Mouse (Mus musculus) left cerebral cortex, adult 2 months (tissue): ENCODE measurements around the gene Entpd1. TPM values are rescaled to one million over a fixed set of nuclear protein-coding genes. Genes with fewer than 3 reads are reported as not detected.

ENCODE experiments used
- DNase-seq, 2 experiments: peaks; one replicate each; pipeline ENCODE4 v3.0.0; 2021 to 2022; ENCODE audit warnings: low spot score in 2 of 2, mixed read lengths in 1 of 2; ENCODE audit errors: extremely low spot score in 1 of 2
- H3K27ac ChIP-seq: fragments of 200-600 bp; 2 replicates; pipeline ENCODE4 v1.8.1; 2022
- H3K4me3 ChIP-seq: fragments of 200-600 bp; 2 replicates; pipeline ENCODE4 v1.8.1; 2022
- CTCF ChIP-seq: fragments of 200-600 bp; IDR thresholded peaks from 2 replicates; pipeline ENCODE4 v1.8.1; 2022; ENCODE audit warnings: antibody characterized with exemption, mild to moderate bottlenecking, moderate library complexity
- intact Hi-C: fragments of 180-260 bp; cut with DNase I; formaldehyde crosslinking; loops from one replicate; pipeline ENCODE4 v1.15.1; 2025
- total RNA-seq, 2 experiments: library from RNA; stranded (reverse); gene quantifications; 2 replicates each; pipeline ENCODE4 v1.2.3; 2021

Gene Entpd1
- total RNA-seq, 2 experiments from 2014 or later, result 14.1 to 18.4 TPM

DNA sequence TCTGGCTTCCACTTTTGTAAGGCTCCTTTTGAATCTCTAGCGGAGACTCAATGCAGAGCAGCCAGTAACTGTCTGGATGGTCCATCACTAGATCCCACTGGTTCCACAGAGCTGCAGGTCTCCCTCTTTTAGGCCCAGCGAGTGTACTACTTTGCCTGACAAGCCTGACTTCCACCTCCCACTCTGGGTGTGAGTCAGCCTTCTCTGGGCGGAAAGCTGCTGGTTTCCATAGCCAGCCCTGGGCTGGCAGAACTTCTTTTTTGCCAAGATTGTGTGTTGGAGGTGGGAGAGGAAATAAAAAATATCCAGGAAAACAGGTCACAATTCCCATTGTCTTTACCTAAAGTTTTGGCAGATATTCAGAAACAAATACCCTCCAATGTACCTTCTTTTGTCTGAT, 17.9 kb downstream of the Entpd1 start:
- intact Hi-C loops, result loop anchor here (1.0 kb wide), 1 partner anchor 72 kb away; no protein-coding TSS in a partner anchor
- TF ChIP-seq CTCF, result no peak; the same call in 1 of the 2 replicates
- peak; percentile 30 to 67 for DNase-seq
- H3K27ac ChIP-seq, result peak overlapping the region; percentile 83
- no peak overlapping the region for H3K4me3 ChIP-seq

DNA sequence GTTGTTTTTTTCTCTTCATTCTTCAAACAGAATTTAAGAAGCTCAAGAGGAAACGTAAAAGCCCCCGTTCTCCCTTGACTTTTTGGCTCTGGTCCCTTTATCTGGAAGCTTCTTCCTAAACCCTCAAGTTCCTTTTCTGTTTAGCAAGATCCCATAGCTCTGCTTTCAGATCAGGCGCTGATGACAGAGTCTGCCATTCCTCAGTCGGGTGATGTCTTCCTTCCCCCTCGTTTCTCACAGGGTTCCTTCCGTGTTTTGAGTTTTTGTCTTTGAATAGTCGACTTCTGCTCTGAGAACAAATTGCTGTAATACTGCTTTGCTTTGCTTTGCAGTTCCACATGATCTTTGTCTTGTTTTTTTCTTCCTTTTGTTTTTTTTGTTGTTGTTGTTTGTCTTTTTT, 18.4 kb downstream of the Entpd1 start:
- H3K27ac ChIP-seq, result peak overlapping the region; percentile 83
- no peak for TF ChIP-seq CTCF
- DNase-seq, result no peak
- intact Hi-C loops, result loop anchor here (1.0 kb wide), 1 partner anchor 72 kb away; no protein-coding TSS in a partner anchor
- H3K4me3 ChIP-seq, result no peak overlapping the region

DNA sequence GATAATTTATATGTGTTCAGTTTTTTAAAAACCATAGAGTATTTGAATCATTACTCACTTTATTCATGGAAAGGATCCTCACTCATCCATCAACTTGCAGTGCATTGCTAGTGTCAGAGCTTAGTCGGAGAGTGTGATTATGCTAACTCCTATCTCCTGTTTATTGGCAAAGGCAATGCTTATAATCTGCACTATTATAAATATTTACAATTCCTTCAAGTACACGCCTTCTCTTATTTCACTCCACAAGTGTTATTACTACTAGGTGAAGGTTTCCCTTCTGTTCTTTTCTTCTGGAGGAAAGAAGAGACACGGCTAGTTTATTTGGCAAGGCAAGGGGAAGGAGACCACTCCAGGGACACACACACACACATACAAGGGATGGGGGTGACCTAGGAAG, 20.0 kb downstream of the Entpd1 start:
- intact Hi-C loops, result no loop called here
- TF ChIP-seq CTCF, result no peak
- no peak for DNase-seq
- Histone ChIP-seq H3K4me3 (no peak overlapping the region), H3K27ac (no peak overlapping the region)

DNA sequence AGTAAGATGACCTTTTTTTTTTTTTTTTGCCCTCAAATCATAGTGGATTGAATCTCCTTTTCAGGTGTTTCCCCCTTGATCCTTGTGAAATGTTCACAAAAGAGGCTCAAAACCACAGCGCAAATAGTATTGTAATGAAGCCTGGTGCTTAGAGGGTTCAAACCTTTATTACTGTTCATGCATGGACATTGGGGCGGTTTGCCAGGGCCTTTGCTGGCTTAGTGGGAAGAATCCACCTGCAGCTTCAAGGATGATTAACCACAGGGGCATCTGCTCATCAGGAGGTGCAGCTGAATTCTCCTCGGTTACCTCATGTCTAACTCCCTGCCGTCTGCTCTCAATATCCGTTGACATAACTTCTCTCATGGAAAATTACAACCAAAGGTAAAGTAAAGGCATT, 20.5 kb downstream of the Entpd1 start:
- H3K27ac ChIP-seq, result no peak overlapping the region
- TF ChIP-seq CTCF, result no peak
- H3K4me3 ChIP-seq, result no peak overlapping the region
- DNase-seq, result no peak
- intact Hi-C loops, result no loop called here

DNA sequence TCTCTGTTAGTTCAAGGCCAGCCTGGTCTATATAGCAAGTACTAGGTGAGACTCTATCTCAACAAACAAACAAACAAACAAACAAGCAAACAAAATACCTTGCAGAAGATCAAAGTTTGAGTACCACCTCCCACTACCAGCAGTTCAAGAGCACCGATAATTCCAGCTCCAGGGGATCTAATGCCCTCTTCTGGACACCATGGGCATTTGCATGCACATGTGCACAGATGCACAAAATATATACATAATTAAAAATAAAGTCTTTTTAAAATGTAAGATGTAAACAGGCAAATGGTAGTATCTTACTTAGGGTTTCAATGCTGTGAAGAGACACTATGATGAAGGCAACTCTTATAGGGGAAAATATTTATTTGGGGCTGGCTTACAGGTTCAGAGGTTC, 21.0 kb downstream of the Entpd1 start:
- intact Hi-C loops, result no loop called here
- Histone ChIP-seq H3K4me3 (no peak overlapping the region), H3K27ac (no peak overlapping the region)
- DNase-seq, result no peak
- TF ChIP-seq CTCF, result peak; percentile 28

DNA sequence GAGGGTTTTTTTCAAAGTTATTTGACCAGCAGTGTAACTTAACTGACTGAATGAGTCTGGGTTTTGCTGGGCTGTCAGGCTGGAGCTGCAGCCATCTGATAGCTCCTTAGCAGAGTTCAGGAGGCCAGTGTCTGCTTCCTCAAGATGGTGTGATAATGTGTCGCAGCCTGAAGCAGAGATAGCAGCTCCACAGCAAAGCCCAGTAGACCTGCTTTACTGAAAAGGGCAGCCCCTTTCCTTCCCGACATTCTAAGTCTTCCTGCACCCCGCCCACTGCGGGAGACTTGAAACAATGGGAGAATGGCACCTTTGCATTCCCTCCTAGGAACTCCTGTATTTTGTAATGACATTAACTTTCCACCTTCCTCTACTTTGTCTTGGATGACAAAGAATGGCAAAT, 24.9 kb downstream of the Entpd1 start:
- no peak for TF ChIP-seq CTCF
- intact Hi-C loops, result no loop called here
- no peak for DNase-seq
- Histone ChIP-seq H3K27ac (0 out of 2 replicates have a peak overlapping the region, but pooled peaks have one; percentile 19), H3K4me3 (no peak overlapping the region)

DNA sequence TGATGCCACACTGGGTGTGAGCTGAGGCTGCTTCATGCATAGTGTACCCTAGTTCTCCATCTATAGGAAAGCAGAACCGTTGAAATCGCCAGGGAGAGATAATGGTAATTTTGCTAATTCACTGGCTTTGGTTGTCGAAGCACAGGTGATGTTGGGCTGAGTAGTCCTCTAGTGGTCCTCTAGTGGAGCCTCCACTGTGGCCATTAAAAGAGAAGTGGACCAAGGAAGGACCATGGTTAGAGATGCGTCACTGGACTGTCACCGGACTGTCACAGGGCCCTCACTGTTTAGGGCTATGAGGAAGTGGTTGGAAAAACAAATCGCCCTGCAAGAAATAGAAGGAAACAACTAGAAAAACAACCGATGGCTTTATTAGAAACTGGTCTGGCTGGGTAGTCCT, 25.4 kb downstream of the Entpd1 start:
- H3K4me3 ChIP-seq, result no peak overlapping the region
- DNase-seq, result no peak
- TF ChIP-seq CTCF, result no peak
- peak overlapping the region; percentile 19; the same call in 1 of the 2 replicates for H3K27ac ChIP-seq
- intact Hi-C loops, result no loop called here

DNA sequence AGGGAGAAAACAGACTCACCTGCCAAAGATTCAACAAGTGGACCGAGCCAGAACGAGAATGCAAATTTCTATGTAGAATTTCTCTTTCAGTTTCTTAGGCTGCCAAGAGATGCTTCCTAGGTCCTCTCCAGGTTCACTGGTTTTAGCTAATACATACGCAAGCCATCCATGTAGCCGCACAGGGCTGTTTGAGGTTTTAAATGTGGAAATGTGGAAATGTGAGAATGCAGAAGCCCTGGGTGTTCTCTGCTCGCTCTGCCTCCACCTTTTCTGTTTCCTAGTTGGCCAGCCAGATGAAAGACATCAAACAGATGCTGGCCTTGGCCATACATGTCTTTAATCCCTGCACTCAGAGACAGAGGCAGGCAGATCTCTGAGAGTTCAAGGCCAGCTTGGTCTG, 26.4 kb downstream of the Entpd1 start:
- no peak overlapping the region for H3K4me3 ChIP-seq
- DNase-seq, result no peak

DNA sequence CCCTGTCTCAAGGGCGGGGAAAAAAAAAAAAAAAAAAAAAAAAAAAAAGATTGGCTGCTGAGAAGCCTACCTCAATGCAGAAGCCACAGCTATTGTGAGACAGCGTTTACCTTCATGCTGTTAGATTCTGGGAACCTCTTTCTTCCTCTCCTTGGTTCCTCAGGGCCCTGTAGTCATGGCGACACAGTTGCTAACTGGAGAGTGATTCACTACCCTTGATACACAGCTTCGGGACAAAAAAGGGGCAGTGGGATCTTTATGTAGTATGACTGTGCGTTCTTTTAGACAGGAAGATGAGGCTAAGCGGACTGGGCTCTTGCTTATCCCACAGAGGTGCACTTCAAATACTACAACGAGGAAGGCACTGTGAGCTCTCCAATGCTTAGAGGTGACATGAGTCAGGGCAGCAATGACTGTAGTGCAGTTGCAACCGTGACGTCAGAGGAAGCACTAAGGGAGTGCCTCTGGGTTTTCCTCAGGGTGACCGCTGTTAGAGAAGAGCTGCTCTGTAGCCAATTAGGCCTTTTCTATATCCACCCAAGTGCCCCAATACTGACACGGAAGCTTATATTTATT, 27.7 kb downstream of the Entpd1 start:
- H3K27ac ChIP-seq, result no peak overlapping the region
- TF ChIP-seq CTCF, result no peak
- H3K4me3 ChIP-seq, result no peak overlapping the region
- DNase-seq, result no peak
- intact Hi-C loops, result no loop called here

More for the DNA sequence above, 26.4 kb downstream of the Entpd1 start:
- intact Hi-C loops, result no loop called here
- TF ChIP-seq CTCF, result no peak
- H3K27ac ChIP-seq, result no peak overlapping the region

DNA sequence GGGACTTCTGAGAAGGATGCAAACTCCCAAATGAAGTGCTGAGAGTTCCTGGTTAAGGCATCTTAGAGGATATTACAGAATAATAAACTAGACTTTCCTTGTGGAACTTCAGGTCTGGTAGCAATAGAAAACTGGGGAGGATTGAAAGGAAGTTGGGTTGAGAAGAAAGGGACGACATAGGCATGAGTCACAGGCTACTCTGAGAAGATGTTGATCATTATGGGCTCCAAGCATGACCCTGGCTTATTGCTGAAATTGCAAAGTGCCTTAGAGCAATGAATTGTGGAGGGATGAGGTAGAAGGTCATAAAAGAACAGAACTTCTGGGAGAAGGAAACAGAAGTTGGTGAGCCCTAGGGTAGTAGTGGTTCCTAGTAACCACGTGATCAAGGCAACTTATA, 28.6 kb downstream of the Entpd1 start:
- DNase-seq, result no peak
- no peak overlapping the region for H3K4me3 ChIP-seq
- intact Hi-C loops, result no loop called here
- no peak for TF ChIP-seq CTCF
- no peak overlapping the region for H3K27ac ChIP-seq

DNA sequence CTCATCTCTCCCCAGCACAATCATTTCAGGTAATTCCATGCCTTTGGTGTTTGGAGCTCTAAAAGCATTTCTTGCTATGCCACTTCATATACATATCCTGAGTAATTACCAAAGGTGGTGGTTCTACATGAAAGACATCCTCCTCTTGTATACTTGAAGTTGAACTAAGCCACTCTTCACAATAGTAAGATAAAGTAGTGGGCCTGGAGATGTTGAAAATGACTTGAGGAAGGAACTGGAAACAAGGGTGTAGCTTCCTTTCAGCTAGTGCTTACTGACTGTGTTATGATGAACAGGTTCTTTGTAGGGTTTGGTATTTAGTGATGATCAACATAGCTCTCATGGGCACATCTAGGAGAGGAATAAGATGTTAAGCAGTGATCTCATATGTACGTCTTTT, 31.7 kb downstream of the Entpd1 start:
- Histone ChIP-seq H3K27ac (no peak overlapping the region), H3K4me3 (no peak overlapping the region)
- intact Hi-C loops, result no loop called here
- DNase-seq, result no peak
- TF ChIP-seq CTCF, result no peak

DNA sequence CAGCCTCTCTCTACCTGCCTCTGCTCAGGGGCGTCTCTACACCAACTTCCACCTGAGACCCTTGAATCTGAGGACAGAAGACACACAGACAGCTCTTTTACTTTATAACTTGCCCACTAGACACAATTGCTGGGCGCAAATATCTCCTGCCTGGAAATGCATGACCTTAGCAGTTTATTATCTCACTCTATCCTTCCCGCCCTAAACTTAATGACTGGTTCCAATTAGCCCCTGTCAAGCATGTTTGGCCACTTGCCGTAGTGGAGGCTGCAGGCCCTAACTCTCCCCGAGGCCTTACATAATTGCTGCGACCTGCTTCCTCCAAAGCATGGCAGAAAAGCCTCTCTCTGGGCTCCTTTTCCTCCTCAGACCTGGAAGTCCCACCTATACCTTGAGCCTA, 34.2 kb downstream of the Entpd1 start:
- intact Hi-C loops, result no loop called here
- no peak for TF ChIP-seq CTCF
- Histone ChIP-seq H3K4me3 (no peak overlapping the region), H3K27ac (no peak overlapping the region)
- DNase-seq, result no peak
